Mouse (Mus musculus) activated CD4-positive, CD25-positive, alpha-beta regulatory T cell, adult 4 months (primary cell): ENCODE measurements around the gene Ppp1ca. TPM values are rescaled to one million over a fixed set of nuclear protein-coding genes. Genes with fewer than 3 reads are reported as not detected.

Experiments
- ATAC-seq: one replicate; pipeline ENCODE4 v1.8.0; 2017
- polyA plus RNA-seq, 2 experiments: library from polyadenylated mRNA; unstranded; fragments of 100-300 nt; shearing (Covaris generic); gene quantifications; one replicate each; pipeline ENCODE4 v1.2.1; 2017

Ppp1ca gene
- polyA plus RNA-seq, 2 experiments from 2014 or later = 945 to 1,075 TPM

DNA sequence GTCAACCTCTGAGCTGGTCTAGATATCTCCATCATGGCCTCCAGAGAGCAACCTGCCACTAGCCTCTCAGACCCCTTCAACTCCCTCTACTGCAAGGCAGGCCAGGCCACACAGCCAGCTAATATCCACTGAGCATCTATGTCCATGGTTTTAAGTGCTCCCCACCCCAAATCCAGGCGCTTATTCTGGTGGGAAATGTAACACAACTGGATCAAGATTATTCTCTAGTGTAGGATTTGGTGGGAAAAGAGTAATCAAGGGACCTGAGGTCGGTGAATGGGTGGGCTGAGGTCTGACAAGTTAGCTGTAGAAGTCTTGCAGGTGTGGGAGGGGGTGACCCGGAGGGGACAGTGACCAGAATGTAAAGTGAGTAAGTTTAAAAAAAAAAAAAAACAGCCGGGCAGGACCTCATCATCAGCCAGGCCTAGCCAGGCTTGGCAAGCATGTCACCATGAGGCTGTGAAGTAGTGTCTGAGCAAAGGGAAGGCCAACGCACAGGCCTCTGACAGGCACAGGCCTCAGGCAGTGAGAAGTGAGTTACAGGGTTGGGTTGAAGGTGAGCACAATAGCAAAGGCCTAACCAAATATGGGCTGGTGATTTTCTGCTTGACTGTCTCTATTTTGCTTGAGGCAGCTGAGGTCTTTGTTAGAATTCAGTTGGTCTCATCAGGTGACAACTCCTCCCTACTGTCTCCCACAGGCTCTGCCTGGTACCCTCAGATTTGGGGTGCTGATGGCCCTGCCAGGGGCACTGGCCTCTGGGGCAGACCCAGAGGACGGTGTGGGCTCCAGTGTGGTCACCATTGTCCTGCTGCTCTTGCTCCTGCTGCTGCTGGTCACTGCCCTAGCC lies 36.4 kb upstream of the Ppp1ca start:
- ATAC-seq = peak; percentile 33

DNA sequence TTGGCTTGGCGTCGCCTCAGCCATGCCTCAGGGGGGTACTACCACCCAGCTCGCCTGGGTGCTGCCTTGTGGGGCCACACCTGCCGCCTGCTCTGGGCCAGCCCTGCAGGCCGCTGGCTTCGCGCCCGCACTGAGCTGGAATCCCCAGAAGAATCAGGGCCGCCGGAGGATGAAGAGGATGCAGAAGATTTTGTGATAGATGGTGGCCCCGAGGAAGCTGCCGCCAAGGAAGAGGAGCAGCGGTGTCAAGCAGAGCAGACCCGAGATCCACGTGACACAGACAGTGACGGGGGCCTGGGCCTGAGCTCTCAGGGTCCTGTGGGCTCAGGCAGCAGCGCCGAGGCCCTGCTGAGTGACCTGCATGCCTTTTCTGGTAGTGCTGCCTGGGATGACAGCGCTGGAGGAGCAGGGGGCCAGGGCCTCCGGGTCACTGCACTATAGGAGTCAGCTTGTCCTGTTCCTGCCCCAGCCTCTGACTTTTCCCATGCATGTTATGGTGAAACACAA lies 35.7 kb upstream of the Ppp1ca start:
- no peak for ATAC-seq

DNA sequence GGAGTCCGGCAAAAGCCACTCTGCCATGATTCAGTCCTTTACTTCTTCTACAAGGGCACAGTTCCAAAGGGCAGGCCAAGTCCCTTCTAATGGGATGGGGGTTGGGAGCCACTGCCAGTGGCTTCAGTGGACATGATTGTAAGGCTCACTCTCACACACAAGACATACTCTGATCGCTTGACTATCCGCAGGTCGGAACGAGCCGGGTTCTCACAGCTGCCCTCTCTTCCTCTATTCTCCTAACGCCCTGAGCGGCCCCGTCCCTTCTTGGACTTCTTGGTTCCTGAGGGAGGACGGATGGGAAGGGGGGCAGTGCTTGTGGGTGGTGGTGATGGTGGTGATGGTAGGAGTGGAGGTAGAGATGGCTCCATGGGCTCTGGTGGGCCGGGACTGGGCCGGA lies 35.1 kb upstream of the Ppp1ca start:
- no peak for ATAC-seq

DNA sequence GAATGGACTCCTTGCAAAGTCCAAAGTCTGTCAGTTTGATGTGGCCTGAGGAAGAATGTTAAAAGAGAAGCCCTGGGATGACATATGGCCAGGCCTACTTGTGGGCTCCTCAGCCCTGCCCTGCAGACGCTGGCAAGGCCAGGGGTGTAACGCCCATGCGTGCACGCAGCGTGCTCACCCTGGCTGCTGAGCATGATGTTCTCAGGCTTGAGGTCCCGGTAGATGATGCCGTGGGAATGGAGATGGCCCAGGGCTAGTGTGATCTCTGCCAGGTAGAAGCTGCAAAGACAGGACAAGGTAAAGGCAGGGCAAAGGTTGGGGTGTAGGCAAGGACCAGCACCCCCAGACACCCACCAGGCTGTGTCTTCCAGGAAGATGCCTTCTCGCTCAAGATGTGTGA lies 32.8 kb upstream of the Ppp1ca start:
- ATAC-seq = no peak

DNA sequence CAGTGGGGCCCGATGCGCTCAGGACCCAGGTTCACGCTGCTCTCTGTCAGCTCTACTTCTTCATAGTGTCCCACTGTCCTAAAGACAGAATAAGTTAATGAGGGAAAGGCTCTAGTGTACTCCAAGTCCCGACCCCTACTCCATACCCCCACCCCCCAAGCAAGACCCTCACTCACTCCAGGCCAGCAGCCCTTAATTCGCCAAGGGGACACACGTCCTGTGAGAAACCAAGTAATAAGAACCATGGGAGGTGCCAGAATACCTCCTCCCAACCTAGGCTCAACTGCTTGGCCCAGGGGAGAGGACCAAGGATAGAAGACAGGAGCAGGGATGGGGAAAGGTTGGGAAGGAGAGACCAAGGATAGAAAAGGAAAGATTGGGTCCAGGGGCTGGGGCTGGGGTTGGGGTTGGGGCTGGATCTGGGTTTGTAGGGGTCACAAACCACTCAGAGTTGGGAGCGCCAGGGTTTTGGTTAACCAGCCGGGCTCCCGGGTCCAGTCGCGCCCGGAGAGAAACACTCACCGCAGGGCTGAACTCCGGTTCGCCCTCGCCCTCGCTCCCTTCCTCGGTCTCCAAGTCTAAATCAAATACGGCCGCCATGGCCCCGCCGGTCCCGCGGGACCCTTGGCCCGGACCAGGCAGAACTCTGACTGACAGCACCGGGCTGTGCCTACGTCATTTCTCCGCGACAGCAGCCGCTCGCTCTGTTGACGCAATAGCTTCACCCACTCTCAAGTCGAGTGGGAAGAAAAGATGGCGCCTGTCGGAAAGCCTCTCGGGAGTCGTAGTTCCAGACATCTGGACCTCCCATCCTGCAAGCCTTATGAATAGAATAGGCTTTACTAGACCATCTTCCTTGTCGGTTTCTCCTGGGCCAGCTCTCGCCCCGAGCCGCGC lies 29.0 kb upstream of the Ppp1ca start, which contains the start of gene Rps6kb2:
Rps6kb2 (minus strand) TSS at position 709 of the 897 bp plus-strand sequence.
- peak; percentile 88 for ATAC-seq

DNA sequence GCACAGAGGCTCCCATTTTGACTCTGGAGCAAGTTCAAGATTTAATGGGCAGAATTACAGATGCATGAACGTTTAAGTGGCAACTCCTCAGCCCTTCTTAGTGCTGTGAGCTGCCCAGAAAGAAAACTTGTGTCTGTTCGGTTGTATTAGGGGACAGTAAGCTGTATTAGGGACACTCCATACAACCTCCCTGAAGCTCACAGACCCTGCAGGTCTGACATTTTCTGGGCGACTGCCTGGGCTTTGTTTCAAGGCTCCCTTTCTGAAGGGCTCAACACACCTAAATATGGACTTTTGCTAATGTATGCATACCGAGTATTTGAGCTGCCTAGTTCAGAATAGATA lies 28.4 kb upstream of the Ppp1ca start:
- no peak for ATAC-seq

DNA sequence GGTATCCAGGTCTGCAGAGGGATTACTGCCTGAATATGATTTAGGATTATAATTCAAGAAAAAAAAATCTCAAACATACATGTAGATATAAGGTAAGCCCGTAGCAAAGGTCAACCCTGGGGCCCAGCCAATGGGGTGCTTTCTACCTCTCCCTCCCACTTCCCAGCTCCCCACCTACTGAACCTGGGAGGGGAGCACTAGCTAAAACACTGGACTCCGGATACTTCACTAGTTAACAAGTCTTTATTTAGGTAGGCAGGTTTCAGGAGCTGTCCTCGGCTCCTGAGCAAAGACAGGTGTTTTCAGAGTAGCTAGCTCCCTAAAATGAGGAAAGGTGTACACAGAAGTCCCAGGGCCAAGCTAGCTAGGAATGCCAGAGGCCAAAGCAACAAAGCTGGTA lies 27.8 kb upstream of the Ppp1ca start:
- ATAC-seq = no peak

DNA sequence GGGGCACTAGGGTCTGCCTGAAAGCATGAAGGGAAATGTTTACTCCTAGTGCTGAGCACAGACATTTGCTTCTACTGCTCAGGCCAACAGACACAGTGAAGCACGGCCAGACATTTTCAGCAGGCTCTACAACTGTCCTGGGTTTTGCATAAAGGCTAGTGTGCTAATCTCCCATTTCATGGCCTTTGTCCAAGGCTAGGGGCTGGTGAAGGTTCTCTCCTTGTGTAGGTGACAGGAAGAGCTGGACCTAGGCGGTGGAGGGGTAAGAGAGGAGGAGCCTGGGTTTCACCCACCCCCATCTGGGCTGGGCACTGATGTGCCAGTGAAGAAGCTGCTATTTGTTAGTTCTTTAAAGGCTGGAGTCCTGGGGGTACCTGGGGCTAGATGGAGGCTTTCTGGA lies 27.1 kb upstream of the Ppp1ca start:
- no peak for ATAC-seq

DNA sequence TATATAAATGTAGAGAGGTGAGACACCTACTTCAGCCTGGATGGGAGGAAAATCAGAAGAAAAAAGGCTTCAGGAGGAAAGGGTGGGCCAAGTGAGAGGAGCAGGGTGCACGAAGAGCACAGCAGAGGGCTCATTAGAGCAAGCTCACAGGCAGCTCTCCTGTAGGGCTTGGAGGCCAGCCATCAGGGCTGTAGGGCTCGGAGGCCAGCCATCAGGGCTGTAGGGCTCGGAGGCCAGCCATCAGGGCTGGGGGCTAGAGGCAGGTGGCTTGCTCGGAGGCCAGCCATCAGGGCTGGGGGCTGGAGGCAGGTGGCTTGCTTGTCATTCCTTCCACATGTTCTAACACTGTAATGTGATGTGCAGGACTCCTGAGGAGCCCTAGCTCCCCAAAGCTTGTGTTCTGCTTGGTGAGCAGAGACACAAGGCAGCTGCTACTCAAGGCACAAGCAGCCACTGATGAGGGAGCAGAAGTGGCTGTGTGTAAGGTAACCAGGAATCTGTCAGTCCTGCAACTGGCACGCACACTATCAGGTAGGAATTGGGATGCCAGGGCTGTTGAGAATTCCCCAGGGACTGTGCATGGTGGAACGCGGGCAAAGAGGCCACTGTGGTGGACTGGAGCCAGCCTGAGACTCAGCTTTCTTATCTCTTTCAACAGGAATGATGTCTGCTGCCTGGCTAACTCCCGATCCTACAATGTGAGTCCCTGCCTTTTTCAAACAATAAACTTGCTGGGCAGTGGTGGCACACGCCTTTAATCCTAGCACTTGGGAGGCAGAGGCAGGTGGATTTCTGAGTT lies 25.0 kb upstream of the Ppp1ca start:
- ATAC-seq = no peak

DNA sequence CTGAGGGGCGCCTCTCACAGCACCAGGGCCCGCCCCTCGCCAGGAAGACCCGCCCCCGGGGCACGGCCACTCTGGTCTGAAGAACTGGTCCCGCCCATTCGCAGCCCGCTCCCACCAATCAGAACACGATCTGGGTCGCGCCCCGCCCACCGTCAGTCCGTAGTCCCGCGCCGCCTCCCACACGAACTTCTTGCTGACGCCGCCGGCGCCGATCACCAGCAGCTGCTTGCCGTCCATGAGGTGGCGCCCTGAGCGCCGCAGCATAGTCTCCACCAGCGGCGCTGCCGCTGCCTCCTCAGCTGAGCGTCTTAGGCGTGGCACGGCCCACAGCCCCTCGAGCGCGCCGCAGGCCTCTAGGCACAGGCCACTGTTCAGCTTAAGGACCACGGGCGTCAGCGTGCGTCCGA lies 22.5 kb upstream of the Ppp1ca start:
- ATAC-seq = peak; percentile 93

DNA sequence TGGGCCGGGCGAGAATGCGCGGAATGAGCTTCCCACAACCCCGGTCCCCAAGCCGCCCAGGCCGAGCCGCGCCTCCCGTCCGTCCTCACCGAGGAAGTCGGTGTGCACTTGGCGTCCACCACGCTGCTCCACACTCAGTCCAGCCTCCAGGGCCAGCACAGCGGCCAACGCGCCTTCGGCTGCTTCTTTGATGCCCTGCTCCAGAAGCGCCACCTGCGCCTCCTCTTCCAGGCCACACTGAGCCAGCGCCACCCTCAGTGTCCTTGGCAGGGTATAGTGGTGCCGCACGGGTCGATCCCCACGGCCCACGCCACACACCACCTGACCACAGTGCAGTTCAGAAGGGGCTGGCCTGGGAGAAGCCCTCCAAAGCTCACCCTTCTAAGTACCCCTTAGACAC lies 22.1 kb upstream of the Ppp1ca start:
- ATAC-seq = peak; percentile 10

DNA sequence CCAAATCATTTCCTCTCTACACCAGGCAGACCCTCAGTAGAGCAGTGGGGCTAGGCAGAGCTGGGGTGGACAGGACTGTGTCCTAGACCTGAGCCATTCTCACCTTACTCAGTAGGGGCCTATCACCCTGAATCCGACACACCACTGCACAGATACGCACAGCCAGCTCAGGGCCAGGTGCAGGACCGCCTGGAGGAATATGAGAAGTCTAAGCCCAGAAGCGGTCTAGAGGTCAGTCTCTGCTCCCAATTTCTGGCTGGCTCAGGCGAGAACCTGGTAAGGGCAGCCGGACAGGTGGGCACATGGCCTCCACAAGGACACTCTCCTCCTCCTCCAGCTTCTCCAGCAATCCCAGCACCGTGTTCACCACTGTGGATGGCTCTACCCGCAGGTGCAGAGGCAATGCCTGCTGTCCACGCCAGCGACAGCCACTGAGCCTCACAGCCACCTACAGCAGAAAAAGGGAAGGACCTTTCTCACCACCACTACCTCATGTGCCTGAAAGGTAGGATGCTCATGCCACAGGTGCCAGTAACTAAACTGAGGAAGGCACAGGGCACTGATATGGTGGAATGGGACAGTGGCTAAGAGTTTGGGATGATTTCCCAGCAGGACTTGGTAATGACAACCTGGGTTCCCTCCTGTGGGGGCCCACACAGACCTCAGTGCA lies 21.0 kb upstream of the Ppp1ca start:
- no peak for ATAC-seq

DNA sequence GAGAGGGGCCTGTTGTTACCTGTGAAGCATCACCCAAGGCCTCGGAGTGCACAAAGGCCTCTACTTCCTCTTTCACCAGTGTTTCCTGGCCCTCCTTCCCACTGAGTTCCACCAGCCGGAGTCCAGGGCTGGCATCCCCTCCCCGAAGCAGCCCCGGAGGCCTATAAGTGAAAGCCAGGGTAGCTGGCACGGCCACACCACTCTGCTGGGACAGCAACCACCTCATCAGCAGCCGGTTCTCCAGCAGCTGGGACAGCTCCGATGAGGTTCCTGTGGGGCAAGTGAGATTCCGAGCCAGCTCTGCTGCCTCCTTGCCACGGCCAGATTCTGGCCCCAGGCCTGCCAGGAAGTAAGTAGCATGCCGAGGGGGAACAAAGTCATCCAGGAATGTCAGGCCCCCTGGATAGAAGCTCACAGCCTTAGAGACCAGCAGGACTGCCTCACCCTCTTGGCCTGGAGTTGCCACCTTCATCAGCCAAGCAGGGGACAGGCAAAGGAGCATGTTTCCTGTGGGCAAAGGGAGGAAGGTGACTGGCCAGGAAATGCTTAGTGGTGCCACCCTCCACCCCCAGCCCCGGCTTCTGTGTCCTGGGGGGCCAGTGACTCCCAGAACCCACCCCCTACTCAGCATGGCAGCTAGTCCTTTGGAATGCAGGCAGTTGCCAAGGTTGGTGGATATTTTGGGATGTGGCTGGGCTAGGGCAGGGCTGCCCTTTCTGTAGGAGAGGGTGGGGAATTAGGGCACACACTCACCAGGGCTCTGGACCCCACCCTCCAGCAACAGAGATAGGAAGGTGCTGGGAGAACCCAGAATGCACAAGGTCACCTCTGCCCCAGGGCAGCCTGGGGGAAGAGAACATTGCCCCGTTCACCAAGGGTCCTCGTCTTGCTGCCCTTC lies 20.2 kb upstream of the Ppp1ca start:
- no peak for ATAC-seq

DNA sequence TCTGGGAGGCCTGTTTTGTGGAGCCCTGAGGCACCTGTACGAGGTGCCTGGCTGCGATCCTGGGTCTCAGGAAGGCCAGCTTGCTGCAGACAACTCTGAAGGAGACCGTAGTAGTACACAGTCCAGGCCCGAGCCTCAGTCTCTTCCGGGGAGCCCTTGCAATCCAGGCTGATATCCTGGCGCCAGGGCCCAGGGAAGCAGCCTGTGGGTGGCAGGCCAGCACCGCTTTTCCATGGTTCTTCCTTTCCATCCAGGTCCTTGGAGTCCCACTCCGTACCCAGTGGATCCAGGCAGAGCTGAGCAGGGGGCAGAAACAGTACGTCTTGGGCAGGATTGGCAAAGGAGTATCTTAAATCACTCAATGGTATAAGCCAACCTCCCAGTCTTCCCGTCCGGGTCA lies 18.9 kb upstream of the Ppp1ca start:
- ATAC-seq = no peak

DNA sequence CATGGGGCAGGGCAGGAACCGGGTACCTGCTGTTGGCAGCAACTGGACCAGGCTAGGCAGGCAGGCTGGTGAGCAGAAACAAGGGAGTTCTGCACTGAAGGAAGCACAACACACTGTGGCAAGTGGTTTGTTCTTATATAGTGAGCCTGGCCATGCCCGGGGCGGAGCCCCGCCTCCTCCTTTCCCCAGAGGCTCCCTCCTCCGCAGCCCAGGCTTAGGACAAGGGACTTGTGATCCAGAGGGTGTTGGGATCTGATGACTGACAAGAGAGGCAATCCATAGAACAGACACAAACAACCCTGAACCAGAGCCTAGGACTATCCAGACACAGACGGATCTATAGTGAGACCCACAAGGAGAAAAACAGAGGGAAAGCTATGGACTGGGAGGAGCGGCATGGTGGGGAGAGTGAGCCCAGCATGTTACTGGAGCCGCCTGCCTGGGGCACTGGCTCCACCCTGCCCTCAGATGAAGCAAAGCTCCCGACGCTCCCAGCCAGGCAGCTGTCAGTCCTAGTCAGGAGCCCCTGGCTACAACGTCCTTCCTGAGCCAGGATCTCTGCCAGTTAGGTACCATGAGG lies 16.4 kb upstream of the Ppp1ca start, which contains the start of gene Carns1:
Carns1 (minus strand) TSS at position 112 of the 580 bp plus-strand sequence.
- ATAC-seq = no peak

DNA sequence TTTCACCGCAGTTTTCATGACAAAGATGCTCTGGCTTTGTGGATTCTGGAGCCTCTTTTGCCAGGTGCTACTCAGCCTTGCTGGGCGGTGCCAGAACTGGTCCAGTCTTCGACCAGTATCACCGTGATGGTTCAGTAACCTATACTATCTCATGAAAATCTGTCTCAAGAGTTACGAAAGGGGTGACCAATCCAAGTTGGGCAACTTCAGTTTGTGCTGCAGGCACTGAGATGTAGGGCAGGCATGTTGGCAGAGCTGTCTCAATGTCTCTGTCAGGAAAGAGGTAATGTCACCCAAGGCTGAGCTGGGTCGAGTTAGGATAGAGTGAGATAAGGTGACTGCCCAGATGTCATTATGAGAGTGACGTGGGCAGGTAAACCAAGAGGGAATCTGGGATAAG lies 11.5 kb upstream of the Ppp1ca start:
- no peak for ATAC-seq

DNA sequence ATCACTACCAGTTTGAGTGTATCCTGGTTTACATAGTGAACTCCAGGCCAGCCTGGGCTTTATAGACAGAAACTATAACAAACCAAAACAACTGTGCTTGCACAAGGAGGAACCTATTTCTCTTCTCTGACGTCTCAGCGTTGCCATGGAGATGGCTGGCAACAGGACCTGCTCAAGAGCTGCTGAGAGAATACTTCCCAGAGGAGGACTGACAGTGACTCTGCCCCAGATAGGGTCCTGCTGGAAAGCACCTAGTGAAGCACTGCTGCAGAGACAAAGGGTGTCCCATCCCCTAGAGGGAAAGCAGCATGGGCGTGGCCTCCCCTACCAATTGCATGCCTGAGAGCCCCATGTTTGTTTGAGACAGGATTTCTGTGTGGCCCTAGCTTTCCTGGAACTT lies 10.0 kb upstream of the Ppp1ca start:
- peak; percentile 16 for ATAC-seq

DNA sequence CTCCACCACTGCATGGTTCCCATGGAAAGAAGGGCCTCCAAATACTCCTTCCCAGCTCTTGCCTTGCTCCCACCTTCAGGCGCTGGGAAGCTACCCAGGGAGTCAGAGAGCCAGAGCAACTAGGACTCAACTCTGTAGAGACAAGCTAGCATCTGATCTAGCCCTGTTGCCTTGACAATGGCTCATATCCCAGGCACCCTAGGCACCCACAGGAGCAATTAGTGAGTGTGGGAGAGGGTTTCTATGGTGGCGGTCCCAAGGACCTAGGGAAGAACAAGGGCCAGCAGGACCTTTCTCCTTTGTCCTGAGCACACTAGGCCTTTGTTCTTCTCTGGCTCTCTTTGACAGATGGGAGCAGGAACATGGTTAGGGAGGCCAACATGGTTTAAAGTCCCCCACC lies 8.2 kb upstream of the Ppp1ca start:
- ATAC-seq = no peak

DNA sequence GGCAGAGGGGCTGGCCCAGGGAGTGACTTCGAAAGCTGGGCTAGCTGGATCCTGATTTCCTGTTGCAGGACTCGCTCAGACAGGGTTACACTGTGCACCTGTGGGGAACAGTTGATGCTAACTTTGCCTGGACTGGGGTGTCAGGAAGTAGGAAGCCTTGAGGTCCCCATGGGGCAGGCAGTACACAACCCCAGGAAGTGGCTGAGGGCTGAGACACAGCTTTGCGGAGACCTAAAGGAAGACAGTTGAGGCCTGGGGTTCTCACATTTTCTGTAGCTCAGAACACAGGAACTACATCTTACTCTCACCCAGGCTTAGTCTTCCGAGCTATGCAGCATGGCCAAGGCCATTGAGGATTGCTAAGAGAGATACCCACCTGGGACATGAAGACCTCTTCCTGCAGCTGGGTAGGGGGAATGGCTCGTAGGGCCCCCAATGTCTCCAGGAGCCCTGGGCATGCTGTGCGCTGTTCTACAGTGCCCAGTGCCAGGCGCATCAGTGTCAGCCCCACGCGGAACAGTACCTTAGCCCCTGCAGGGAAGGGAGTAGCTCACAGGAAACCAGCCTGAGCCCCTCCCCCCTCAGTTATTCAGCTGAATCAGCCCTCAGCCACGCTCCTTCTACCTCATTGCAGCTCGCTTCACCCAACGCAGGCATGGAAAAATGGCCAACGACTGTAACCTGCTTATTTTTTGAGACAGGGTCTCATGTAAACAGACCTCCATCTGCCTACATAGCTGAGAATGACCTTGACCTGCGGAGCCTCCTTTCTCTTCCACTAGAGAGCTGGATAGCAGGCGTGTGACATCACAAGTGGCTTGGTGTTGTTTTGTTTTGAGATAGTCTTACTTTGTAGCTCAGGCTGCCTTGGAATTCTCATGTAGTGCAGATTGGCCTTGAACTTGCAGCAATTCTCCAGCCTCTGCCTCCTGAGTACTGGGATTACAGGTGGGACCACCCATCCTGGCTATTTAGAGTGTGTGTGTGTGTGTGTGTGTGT lies 6.6 kb upstream of the Ppp1ca start:
- peak; percentile 74 for ATAC-seq
